Mouse (Mus musculus): ENCODE measurements at regions not wholly inside any gene's neighbourhood (a gene's known extent, or its start where the extent isn't known, plus 50 kb on each side); places are given as distances from the start of the nearest gene placed in this dataset.

DNA sequence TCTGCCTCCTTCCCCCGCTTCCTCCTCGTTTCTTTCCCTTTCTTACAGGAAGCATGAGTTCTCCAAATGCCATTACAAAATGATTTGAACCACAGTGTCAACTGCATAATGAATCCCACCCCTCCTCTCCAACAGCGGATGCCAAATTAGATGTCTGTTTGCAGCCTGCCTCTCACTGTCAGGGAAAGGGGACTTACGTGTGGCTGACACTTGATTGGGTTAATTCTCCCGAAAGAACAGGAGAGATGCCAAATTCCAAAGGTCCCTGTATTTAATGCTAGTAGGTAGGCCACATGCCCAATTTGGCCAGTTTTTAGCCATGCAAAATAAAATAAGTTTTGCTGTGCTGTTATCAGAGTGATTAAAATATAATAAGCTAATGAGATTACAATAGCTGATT, 525.9 kb downstream of the Ofcc1 start:
- Histone ChIP-seq H3K36me3 (ENCODE audit: control insufficient read depth, insufficient read depth, low read length) (no peaks in the 10 kb centered on the region), H3K9ac (ENCODE audit: low read length) (no peak overlapping the region), H3K4me2 (ENCODE audit: low read length) (peak overlapping the region; percentile 39; the same call in 1 of the 2 replicates), H3K4me1 (ENCODE audit: control insufficient read depth, insufficient read depth, low read length) (peaks cover 9% of the 10 kb centered on the region; the same call in 1 of the 2 replicates), H3K27me3 (replicated peaks; ENCODE audit: control insufficient read depth, insufficient read depth, low read length) (no peaks in the 10 kb centered on the region; the same call in 1 of the 2 replicates), H3K27ac (ENCODE audit: low read depth, low read length) (no peak overlapping the region), H3K9me3 (replicated peaks; ENCODE audit: control insufficient read depth, low read length) (no peaks in the 10 kb centered on the region), H3K4me3 (ENCODE audit: low read depth, low read length) (no peak overlapping the region)
- 12% methylated on average over 5 of the region's 5 CpGs for WGBS
- peak; percentile 80 for DNase-seq (ENCODE audit: low spot score)
- peak; percentile 72; the same call in 1 of the 2 replicates for ATAC-seq

- WGBS = 21% methylated on average over 9 of the region's 9 CpGs
These were observed 526.6 kb downstream of the Ofcc1 start for GRCm38 (mm10) chr13:39834521-39835245.

GRCm38 (mm10) chr13:39823965-39824555, 537.2 kb downstream of the Ofcc1 start:
- Histone ChIP-seq H3K27me3 (replicated peaks; ENCODE audit: control insufficient read depth, insufficient read depth, low read length) (no peaks in the 10 kb centered on the region), H3K4me3 (ENCODE audit: low read depth, low read length) (peak overlapping the region; percentile 30), H3K9ac (ENCODE audit: low read length) (peak overlapping the region; percentile 45), H3K27ac (ENCODE audit: low read depth, low read length) (peak overlapping the region; percentile 67; the same call in 1 of the 2 replicates), H3K4me1 (ENCODE audit: control insufficient read depth, insufficient read depth, low read length) (peaks cover 13% of the 10 kb centered on the region), H3K4me2 (ENCODE audit: low read length) (peak overlapping the region; percentile 64), H3K9me3 (replicated peaks; ENCODE audit: control insufficient read depth, low read length) (no peaks in the 10 kb centered on the region), H3K36me3 (ENCODE audit: control insufficient read depth, insufficient read depth, low read length) (no peaks in the 10 kb centered on the region)
- DNase-seq (ENCODE audit: low spot score) (peak; percentile 82), ATAC-seq (peak; percentile 79)
- WGBS = 2% methylated on average over 20 of the region's 20 CpGs

More at GRCm38 (mm10) chr13:39834521-39835245, 526.6 kb downstream of the Ofcc1 start:
- Histone ChIP-seq H3K27me3 (replicated peaks; ENCODE audit: control insufficient read depth, insufficient read depth, low read length) (no peaks in the 10 kb centered on the region; the same call in 1 of the 2 replicates), H3K9me3 (replicated peaks; ENCODE audit: control insufficient read depth, low read length) (no peaks in the 10 kb centered on the region), H3K9ac (ENCODE audit: low read length) (no peak overlapping the region), H3K36me3 (ENCODE audit: control insufficient read depth, insufficient read depth, low read length) (no peaks in the 10 kb centered on the region), H3K4me3 (ENCODE audit: low read depth, low read length) (0 out of 2 replicates have a peak overlapping the region, but pooled peaks have one; percentile 3), H3K4me1 (ENCODE audit: control insufficient read depth, insufficient read depth, low read length) (peaks cover 9% of the 10 kb centered on the region; the same call in 1 of the 2 replicates), H3K4me2 (ENCODE audit: low read length) (peak overlapping the region; percentile 39), H3K27ac (ENCODE audit: low read depth, low read length) (no peak overlapping the region; the same call in 1 of the 2 replicates)
- ATAC-seq (peak; percentile 72), DNase-seq (ENCODE audit: low spot score) (peak; percentile 75)

GRCm38 (mm10) chr13:39823346-39823954, 537.8 kb downstream of the Ofcc1 start:
- H3K4me2 ChIP-seq (ENCODE audit: low read length) = peak overlapping the region; percentile 64
- H3K9ac ChIP-seq (ENCODE audit: low read length) = peak overlapping the region; percentile 45
- DNase-seq (ENCODE audit: low spot score) = peak; percentile 85
- H3K4me1 ChIP-seq (ENCODE audit: control insufficient read depth, insufficient read depth, low read length) = peaks cover 13% of the 10 kb centered on the region
- peak; percentile 87 for ATAC-seq
- peak overlapping the region; percentile 30 for H3K4me3 ChIP-seq (ENCODE audit: low read depth, low read length)
- 11% methylated on average over 15 of the region's 15 CpGs for WGBS
- 0 out of 2 replicates have a peak overlapping the region, but pooled peaks have one; percentile 67 for H3K27ac ChIP-seq (ENCODE audit: low read depth, low read length)
- no peaks in the 10 kb centered on the region for H3K9me3 ChIP-seq (replicated peaks; ENCODE audit: control insufficient read depth, low read length)
- no peaks in the 10 kb centered on the region for H3K36me3 ChIP-seq (ENCODE audit: control insufficient read depth, insufficient read depth, low read length)
- H3K27me3 ChIP-seq (replicated peaks; ENCODE audit: control insufficient read depth, insufficient read depth, low read length) = no peaks in the 10 kb centered on the region

DNA sequence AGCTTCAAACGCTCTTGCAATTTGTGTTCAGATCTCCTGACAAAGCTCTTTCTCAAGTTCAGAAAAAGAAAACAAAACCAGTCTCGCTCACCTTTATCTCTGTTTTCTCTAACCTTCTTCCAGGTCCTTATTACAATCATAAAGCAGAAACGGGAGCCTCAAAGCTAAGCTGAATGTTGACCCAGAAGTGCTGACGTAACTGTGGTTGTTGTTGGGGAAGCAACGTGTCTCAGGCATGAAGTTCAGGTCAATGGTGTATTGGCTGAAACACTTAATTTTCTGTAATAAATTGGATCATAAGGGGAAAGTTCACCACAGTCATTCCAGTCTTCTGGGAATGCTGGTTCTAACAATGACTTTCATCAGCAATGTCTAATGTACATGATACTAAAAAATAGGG, 586.7 kb downstream of the Ofcc1 start:
- Histone ChIP-seq H3K27ac (ENCODE audit: low read depth, low read length) (no peak overlapping the region), H3K4me1 (ENCODE audit: control insufficient read depth, insufficient read depth, low read length) (no peaks in the 10 kb centered on the region), H3K36me3 (ENCODE audit: control insufficient read depth, insufficient read depth, low read length) (no peaks in the 10 kb centered on the region), H3K9ac (ENCODE audit: low read length) (no peak overlapping the region), H3K4me2 (ENCODE audit: low read length) (0 out of 2 replicates have a peak overlapping the region, but pooled peaks have one; percentile 9), H3K4me3 (ENCODE audit: low read depth, low read length) (no peak overlapping the region), H3K27me3 (replicated peaks; ENCODE audit: control insufficient read depth, insufficient read depth, low read length) (no peaks in the 10 kb centered on the region), H3K9me3 (replicated peaks; ENCODE audit: control insufficient read depth, low read length) (no peaks in the 10 kb centered on the region)
- DNase-seq (ENCODE audit: low spot score) (no peak), ATAC-seq (no peak)
- WGBS = 48% methylated on average over 5 of the region's 5 CpGs

- Histone ChIP-seq H3K27ac (ENCODE audit: low read depth, low read length) (no peak overlapping the region), H3K36me3 (ENCODE audit: control insufficient read depth, insufficient read depth, low read length) (no peaks in the 10 kb centered on the region), H3K9me3 (replicated peaks; ENCODE audit: control insufficient read depth, low read length) (no peaks in the 10 kb centered on the region), H3K27me3 (replicated peaks; ENCODE audit: control insufficient read depth, insufficient read depth, low read length) (no peaks in the 10 kb centered on the region), H3K4me3 (ENCODE audit: low read depth, low read length) (no peak overlapping the region), H3K4me2 (ENCODE audit: low read length) (0 out of 2 replicates have a peak overlapping the region, but pooled peaks have one; percentile 9), H3K9ac (ENCODE audit: low read length) (no peak overlapping the region), H3K4me1 (ENCODE audit: control insufficient read depth, insufficient read depth, low read length) (no peaks in the 10 kb centered on the region)
- WGBS = 48% methylated on average over 8 of the region's 8 CpGs
- ATAC-seq = peak; percentile 58; the same call in 1 of the 2 replicates
- DNase-seq (ENCODE audit: low spot score) = peak; percentile 44
These were observed 587.1 kb downstream of the Ofcc1 start for GRCm38 (mm10) chr13:39774111-39774510.

GRCm38 (mm10) chr13:39769228-39769627, 592.0 kb downstream of the Ofcc1 start:
- ATAC-seq (no peak), DNase-seq (ENCODE audit: low spot score) (peak; percentile 4)
- WGBS = 64% methylated on average over 4 of the region's 4 CpGs

DNA sequence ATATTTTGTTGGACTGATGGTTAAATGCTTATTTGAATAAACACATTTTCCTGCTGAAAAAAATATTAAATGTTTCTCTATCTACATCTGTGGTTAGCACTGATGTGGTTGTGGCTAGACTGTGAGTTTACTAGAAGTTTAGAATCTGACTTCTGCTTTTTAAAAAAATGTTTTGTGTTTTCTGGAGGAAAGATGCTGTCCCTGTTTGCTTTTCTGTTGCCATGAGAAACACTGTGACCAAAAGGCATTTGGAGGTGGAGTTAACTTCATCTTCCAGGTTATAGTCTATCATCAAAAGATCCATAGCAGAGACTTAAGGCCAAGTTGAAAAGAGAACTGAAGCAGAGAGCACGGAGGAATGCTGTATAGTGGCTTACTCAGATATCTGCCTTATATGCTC, 594.4 kb downstream of the Ofcc1 start:
- 90% methylated on average over 1 of the region's 1 CpGs for WGBS
- no peak for DNase-seq (ENCODE audit: low spot score)
- Histone ChIP-seq H3K4me3 (ENCODE audit: low read depth, low read length) (no peak overlapping the region), H3K4me2 (ENCODE audit: low read length) (no peak overlapping the region), H3K27ac (ENCODE audit: low read depth, low read length) (no peak overlapping the region), H3K36me3 (ENCODE audit: control insufficient read depth, insufficient read depth, low read length) (no peaks in the 10 kb centered on the region), H3K9me3 (replicated peaks; ENCODE audit: control insufficient read depth, low read length) (no peaks in the 10 kb centered on the region), H3K27me3 (replicated peaks; ENCODE audit: control insufficient read depth, insufficient read depth, low read length) (no peaks in the 10 kb centered on the region), H3K9ac (ENCODE audit: low read length) (no peak overlapping the region), H3K4me1 (ENCODE audit: control insufficient read depth, insufficient read depth, low read length) (no peaks in the 10 kb centered on the region)
- ATAC-seq = no peak

More at GRCm38 (mm10) chr13:39769228-39769627, 592.0 kb downstream of the Ofcc1 start:
- no peak overlapping the region for H3K9ac ChIP-seq (ENCODE audit: low read length)
- no peak overlapping the region for H3K4me2 ChIP-seq (ENCODE audit: low read length)
- no peaks in the 10 kb centered on the region for H3K36me3 ChIP-seq (ENCODE audit: control insufficient read depth, insufficient read depth, low read length)
- no peaks in the 10 kb centered on the region for H3K9me3 ChIP-seq (replicated peaks; ENCODE audit: control insufficient read depth, low read length)
- no peak overlapping the region for H3K27ac ChIP-seq (ENCODE audit: low read depth, low read length)
- no peak overlapping the region for H3K4me3 ChIP-seq (ENCODE audit: low read depth, low read length)
- H3K4me1 ChIP-seq (ENCODE audit: control insufficient read depth, insufficient read depth, low read length) = no peaks in the 10 kb centered on the region
- no peaks in the 10 kb centered on the region for H3K27me3 ChIP-seq (replicated peaks; ENCODE audit: control insufficient read depth, insufficient read depth, low read length)

Measured in forebrain, embryonic 14.5 days (tissue).